Mouse (Mus musculus) cerebellum, adult 11 months (tissue): ENCODE measurements around the gene Prrx2.

ENCODE experiments used
- DNase-seq: peaks from one replicate; pipeline ENCODE4 v3.0.0; 2022

The Prrx2 gene

GRCm38 (mm10) chr2:30834373-30835022 is at the start of gene Prrx2:
Gene Prrx2 (plus strand): TSS chr2:30834972.
- DNase-seq, result no peak

DNA sequence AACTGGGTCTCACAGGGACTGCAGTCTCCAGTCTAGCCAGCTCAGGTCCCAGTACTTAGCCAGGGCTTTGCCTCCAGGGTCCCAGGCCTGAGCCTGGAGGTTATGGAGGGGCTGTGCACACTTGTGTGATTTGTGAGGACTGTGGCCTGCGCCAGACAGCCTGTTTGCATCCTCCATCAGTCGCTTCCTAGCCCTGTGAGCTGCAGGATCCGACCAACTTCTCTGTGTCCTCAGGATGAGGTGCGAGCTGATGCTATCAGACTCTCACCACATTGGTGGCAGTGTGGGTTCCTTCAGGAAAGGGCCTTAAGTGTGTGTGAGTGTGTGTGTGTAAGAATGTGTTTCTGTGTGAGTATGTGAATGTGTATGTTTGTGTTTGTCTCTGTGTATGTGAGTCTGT is 47.3 kb upstream of the Prrx2 start:
- no peak for DNase-seq

DNA sequence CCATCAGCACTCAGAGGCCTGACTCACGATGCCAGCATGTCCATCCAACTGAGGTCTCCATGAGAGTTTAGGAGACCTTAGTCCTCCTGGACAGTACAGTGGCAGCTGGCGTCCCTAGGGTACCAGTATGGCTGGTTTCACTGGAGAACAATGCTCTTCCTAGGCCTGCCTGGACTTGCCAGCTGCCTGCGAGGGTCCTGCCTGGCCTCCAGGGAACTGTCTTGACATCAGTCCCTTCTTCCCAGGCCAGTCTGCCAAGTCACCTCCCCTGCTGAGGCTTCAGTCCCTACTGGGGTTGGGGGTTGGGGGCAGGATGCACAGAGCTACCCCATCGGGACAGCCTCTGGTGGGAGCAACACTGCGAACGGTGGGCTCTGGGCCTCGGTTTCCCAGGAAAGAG is 42.7 kb upstream of the Prrx2 start:
- DNase-seq, result no peak

DNA sequence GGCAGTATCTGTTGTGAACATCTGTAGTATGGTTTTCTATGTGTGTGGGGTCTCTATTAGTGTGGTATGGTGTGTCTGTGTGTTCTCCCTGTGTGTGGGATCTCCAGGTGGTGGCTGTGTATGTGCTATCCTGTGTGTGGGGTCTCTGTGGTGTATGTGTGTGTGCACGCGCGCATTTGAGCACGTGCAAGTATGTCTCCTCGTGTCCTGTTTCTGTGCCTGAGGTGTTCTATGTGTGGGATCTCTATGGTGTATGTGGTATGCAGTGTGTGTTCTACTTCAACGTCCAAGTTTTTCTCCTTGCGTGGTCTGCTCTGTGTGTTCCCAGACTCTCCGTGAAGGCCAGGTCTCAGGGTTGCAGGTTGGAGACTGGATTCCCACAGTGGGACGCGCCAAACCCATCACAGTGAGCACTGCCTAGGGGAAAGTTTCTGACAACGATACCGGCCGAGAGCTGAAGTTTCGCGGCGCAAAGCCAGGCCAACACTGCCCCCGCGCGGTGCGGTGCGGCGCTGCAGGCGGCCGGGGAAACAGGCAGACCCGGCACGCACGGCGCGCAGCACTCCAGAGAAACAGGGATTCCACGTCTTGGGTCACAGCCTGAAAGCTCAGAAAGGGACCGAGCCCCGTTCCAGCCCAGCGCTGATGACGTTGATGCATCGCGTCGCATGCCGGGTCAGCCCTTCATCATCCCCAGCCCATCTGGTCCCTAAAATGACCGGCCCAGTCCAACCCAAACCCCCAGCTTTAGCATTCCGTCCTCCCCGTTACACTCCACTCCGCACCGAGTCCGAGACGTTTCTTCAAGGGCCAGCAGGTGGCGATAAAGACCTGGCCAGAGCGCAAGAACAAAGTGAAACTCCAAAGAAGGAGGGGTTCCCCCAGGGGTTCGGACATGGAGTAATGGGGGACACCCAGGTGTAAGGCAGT is 40.3 kb upstream of the Prrx2 start:
- DNase-seq, result peak; percentile 93

DNA sequence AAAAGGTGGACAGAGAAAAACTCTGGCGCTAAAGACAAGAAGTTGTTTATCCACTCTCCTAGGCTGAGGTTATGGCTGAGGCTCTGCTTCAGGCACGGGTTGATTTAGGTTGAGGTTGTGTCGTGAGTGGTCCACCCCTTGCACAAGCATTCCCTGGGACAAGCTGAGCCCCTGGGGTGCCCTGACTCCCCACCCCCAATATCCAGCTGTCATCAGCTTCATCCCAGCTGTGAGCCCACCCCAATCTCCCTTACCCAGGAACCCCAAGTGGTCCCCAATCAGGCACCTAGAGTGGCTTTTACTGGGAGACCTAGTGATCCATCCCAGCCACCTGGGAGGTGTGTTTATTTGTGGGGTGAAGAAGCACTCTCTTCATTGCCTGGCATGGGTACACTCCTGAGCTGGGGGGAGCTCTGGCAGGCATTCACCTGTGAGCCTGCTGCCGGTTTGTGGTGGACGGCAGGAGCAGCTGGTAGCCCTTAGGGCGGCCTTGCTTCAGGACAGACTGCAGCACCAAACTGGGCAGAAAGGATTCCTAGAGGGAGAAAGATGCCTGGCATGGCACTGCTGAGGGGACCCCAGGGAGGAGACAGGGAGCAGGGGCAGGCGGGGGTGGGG is 39.4 kb upstream of the Prrx2 start:
- no peak for DNase-seq

DNA sequence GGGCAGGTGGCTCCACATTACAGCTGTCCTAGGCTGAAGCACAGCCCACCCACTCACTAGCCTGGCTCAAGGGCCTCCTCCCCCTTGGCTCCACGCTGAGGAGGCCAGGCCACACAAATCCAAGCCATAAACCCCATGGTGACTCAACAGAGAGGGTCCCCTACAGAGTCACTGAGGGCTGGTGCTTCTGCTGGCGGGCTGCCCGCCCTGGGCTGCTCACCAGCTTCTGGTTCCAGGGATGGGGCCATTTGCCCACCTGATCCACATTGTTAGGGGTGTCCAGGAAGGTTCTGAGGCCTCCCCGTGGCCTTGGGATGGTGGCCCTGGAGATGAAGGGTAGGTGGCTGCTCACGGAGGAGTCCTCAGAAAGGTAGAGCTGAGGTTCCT is 38.9 kb upstream of the Prrx2 start:
- DNase-seq, result peak; percentile 28

DNA sequence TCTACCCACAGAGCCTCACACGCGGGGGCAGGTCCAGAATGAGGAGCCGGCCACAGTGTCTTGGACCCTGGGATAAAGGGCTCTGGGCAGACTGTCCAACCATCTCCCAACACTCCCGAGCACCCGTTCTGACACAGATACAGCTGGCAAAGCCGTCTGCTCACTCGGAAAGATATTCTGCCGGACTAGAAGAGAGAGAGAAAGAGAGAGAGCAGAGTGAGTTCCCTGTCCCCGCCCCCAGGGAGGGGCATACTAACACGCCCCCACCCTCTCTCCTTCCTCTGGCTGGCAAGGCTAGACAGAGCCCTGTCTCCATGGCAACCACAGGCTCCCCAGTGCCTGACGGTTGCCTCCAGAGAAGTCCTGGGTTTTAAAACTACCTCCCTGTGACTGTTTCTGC is 38.4 kb upstream of the Prrx2 start:
- DNase-seq, result peak; percentile 50

DNA sequence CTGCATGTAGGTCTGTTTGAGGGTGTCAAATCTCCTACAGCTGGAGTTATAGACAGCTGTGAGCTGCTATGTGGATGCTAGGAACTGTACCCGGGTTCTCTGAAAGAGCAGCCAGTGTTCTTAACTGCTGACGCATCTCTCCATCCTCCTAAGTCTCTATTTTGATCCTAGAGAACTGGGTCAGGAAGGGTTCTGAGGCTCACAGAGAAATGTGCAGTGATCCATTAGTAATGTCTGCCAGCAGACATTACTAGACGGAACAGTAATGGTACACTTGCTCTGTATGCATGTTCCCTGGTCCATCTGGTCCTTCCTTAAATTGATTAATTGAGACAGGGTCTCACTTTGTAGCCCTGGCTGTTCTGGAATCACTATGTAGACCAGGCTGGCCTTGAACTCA is 35.3 kb upstream of the Prrx2 start:
- no peak for DNase-seq

DNA sequence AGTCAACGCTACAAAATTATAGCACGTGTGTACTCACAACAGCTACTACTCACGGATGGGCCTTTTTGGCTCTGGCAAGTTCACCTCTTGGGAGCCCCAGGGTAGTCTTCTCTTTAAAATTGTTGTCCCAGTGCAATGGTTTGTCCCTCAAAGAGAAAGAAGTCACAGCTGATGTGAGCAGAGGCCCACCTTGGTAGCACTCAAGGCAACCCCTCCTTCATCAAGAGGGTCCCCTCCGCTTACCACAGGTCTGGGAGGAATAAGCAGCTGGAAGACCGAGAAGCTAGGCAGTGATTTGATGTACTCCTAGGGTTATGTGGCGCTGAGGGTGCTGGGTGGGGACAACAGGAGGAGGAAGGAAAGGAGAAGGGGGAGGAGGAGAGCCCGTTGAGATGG is 34.1 kb upstream of the Prrx2 start:
- no peak for DNase-seq

DNA sequence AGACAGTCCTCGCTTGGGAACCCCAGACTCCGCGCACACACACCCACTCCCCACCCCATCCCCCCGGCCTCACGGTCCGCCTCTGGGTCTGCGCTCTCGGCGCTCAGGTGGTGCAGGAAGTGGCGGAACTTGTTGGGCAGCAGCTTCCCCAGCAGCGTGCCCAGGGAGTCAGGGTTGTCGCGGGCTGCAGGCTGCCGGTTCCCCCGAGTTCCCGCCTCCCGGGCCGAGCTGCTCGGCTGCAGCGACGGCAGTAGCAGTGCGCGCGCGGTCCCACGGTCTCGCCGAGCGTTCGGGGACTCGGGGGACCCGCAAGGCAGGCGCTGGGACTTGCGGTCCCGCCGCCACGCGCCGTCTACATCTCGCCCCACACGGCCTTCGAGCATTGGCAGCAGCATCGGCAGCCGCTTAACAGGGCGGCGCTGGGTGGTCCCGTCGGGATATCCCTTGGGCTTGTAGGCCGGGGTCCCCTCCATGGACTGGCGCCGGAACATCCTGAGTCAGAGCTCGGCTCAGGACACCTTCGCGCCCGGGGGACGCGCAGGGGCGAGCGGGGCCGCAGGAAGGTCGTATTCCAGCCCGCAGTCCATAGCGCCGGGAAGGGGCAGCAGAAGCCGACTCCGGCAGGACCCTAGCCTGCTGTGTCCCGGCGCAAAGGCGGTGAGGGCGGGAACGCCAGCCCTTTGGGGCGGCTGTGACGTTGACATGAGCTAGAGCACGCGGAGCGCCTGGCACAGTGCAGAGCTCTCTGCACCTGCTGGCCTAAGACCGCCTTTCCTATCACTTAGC is 33.5 kb upstream of the Prrx2 start:
- no peak for DNase-seq

DNA sequence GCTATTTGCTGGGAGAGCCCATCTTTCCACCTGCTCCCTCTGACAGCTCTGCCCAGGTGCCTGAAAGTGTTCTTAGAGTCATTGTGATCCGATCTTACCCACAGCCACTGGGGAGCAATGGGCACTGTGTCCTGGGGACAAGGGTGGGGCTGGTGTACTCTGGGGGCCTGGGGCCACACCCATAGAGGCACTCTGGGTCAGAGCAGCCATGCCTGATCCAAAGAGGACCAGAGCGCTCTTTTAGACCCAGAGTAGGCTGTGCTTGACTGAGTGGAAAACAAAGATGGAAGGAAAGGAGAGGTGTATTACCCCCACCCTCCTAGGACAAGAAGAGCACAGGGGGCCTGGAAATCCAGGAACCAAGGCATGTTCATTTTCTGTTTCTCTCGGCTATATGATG is 31.2 kb upstream of the Prrx2 start, which contains the start of gene 1700001O22Rik:
TSS of gene 1700001O22Rik (minus strand) at position 58 of the 400 bp plus-strand sequence.
- no peak for DNase-seq

DNA sequence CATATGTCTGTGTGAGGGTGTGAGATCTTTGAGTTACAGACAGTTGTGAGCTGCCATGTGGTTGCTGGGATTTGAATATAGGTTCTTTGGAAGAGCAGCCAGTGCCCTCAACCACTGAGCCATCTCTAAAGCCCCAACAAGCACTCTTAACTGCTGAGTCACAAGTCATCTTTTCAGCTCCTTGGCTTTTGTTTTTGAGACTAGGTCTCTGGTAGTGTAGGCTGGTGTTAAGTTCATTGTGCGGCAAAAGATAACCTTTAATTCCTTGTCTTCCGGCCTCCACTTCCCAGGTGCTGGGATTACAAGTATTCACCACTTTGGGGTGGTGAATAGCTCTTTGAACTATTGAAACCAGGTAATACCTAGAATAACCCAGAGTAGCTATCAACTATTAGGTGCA is 28.8 kb upstream of the Prrx2 start:
- no peak for DNase-seq

DNA sequence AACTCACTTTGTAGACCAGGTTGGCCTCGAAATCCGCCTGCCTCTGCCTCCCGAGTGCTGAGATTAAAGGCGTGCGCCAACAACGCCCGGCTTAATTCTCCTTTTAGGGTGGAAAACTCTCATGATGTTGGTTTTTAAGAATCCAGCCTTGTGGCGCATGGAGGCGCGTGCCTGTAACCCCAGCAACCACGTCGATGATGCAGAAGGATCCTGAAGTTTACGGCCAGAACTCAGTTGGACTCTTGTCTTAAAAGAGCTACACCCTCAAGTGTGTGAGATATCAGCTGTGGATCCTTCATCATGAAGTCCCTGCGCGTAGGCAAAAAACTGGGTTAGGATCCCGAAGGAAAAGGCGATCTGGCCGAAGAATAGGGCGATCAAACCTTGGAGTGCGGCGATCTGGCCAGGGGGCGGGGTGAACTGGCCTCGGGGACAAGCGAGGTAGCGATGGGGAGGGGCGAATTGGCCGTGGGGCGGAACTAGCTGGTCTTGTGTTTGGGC is 27.6 kb upstream of the Prrx2 start:
- no peak for DNase-seq

DNA sequence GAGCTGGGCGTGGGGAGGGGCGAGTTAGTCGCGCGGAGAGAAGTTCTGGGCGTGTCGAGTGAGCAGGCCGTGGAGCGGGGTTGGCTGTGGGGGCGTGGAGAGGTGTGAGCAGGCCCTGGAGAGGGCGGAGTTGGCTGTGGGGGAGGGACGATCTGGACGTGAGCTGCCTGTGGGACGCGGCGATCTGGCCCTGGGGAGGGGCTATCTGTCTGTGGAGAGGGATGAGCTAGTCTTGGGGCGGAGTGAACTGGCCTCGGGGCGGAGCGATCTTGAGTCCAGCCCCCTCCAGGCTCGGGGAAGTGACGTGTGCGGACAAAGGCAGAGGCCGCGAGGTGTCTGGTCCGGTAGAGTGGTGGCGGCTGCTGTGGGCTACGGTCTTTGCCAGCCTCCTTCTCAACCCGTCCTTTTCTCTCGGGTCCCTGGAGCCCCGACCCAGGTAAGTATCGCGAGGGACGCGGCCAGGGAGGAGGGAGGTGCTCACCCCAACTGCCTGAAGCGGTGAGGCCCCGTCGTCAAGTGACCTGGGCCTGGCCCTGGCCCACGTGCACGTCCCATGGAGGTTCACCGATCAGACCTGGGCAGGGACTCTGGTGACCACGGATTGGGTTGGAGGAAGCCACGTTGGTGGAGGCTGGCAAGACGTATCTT is 27.0 kb upstream of the Prrx2 start, which contains the start of gene Ntmt1:
TSS of gene Ntmt1 (plus strand) at position 179 of the 648 bp plus-strand sequence.
- peak; percentile 95 for DNase-seq

- no peak for DNase-seq
These were observed 26.5 kb upstream of the Prrx2 start for GRCm38 (mm10) chr2:30808296-30808655.

- DNase-seq, result no peak
These were observed 25.3 kb upstream of the Prrx2 start for GRCm38 (mm10) chr2:30809503-30809902.

GRCm38 (mm10) chr2:30810573-30810972 is 24.2 kb upstream of the Prrx2 start:
- DNase-seq, result no peak

DNA sequence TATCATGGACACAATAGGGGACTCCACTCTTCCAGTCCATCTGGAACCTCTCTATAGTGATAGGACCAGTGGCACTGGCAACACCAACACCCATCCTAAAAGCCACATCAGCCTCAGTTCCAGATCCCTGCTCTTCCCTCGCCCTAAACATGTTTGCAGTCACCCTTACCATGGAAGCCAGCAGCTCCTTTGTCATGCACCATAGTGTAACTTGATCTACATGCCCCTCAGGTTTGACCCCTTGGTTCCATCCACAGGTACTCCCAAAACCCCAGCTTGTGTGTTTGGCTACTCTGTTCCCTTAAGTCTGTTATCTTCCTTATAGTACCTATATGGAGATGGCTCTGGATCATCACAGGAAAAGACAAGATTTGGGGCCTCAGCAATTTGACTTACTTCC is 18.4 kb upstream of the Prrx2 start:
- no peak for DNase-seq

- DNase-seq, result no peak
These were observed 14.9 kb upstream of the Prrx2 start for GRCm38 (mm10) chr2:30819873-30820272.

GRCm38 (mm10) chr2:30821073-30821472 is 13.7 kb upstream of the Prrx2 start:
- no peak for DNase-seq

DNA sequence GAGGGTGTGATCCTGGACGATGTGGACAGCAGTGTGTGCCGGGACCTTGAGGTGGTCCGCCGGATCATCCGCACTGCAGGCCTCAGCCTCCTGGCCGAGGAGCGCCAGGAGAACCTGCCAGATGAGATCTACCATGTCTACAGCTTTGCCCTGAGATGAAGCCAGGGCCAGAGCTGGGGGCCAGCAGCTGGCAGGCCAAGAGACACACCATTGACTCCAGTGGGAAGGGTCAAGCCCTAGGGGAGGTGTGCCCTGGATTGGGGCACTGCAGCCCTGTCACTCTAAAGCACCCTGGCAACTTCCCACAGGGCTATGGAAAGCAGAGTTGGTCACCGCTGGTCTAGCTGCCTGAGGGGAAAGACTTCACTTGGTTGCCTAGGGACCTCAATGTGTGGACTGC is 12.3 kb upstream of the Prrx2 start:
- no peak for DNase-seq
